Mouse (Mus musculus) ZHBTc4 (cell line): ENCODE data around the gene Calr4.
A peak's percentile ranks its signal among the peaks of the same experiment; 100 is the strongest.

ENCODE experiments used
- DNase-seq: peaks from one replicate; pipeline ENCODE4 v3.0.0-alpha.2; 2011; ENCODE audit warnings: low read depth, low spot score

Gene Calr4

DNA sequence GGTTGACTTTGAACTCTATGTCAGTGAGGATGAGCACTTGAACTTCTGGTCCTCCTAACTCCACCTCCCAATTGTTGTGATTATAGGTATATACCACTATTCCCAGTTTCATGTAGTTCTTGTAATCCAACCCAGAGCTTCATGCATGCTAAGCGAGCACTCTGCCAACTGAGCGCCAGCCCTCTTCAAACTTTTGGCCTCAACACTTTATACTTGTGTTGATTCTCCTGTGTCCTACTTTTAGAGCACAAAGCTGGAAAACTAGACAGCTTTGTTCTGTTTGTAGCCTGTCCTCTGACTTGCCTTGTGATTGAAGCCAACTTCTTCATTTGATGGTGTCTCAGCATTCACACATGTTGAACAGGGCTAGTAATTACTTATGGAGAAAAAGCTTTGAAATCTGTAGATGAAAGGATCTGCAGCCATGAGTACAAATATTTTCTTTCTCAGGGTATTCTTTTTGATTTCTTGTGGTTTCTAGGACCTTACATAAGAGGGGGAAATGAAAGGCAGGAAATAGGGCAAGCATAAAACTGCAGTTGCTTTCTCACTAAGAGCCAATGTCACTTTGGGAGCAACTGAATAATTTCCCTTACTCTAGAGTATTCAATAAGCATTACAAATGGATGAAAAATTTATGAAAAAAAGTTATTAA is 39.4 kb downstream of the Calr4 start:
- no peak for DNase-seq

DNA sequence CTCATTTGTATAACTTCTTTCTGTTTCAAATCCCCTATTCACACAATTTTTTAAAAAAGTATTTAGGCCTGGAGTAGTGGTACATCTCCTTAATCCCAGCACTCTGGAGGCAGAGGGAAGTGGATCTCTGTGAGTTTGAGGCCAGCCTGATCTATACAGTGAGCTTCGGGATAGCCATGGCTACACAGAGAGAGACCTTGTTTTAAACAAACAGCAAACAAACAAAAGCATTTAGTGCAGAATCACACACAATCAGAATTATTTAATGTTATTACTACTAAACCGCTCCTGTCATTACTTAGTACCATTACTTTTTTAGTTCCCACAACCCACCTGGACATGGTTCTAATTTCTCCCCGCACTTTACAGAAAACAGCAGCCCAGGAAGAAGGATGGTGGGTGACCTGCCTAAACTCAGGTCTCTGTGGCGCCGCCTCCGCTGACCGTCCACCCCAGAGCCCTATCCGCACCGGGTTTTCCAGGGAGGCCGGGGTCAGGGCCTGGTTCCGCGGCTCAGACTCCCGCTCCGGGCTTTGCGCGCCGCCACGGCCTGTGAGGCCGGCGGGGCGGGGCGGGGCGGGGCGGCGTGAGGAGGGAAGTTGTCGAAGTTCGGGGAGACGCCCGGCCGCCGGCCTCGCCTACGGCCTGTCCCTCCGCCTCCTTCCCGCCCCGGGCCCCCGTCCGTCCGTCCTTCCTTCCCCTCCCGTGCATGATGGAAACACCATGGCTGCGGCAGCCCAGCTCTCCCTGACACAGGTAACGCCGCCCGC is 45.6 kb downstream of the Calr4 start, which contains the start of gene Eps15:
Gene Eps15 (plus strand): TSS at position 580 of the 770 bp plus-strand sequence.
- DNase-seq, result peak; percentile 96

DNA sequence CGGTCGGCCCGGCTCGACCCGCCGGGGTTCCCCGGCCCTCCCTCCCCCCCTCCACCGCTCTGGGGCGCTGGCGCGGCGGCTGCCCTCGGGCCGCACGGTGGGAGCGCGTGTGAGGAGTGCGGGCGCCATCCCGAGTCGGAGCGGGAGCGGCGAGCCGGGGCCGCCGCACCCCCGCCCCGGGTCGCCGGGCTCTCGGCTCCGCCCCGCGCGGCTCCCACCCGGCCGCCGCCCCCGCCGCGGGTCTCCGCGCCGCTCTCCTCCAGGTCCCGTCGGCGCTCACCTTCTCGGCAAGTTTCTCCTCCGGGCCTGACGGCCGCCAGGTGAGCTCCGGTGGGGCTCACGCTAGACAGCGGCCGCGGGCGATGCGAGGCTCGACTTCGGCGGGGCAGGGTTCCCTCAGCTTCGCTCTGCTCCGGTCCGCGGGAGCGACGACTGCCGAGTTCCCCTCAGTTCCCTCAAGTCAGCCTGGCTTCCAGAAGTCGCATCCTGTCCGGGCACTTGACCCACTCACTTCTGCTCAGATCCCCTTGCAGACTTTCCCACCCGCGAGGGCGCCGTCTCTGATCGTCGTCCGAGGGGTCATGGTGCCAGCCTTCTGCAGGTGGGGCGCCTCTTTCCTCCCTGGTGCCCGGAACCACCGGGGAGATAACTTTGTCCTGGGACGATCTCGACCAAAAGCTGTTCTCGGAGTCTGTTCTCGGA is 46.3 kb downstream of the Calr4 start:
- DNase-seq, result peak; percentile 53

DNA sequence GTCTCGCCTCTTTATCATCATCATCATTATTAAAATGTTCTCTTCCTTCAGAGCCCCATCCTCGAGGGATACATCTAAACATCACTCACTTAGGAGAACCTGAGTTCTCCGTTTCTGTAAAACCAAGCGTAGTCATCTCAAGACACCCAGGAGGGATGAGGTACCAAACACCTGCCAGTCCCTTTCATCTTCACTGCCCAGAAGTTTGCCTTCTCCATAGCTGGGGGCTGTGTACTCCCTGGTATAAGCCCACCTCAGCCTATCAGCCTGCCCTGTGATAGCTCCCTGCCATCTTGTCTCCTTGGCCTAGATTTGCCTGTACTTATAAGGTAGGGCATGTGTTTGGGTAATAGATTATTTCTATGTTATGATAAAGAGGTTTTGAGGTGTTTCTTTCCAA is 46.9 kb downstream of the Calr4 start:
- DNase-seq, result no peak

DNA sequence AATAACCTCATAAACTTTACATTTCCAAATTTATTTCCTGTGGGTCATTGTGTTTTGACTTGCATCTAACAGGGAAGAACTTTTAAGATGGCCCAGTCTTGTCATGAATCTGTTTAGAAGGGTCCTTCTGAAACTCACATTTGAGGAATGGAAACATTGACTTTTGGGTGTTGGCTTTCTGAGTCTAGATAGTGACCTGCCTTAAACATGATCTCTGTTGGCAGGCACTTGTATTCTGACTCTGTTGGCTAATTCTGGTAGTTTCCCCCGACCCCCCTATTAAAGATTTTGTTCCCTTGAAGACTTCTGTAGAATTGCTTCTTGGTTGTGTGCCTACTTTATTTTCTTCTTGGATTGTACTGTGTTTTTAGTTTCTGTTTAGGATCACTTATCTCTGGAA is 47.7 kb downstream of the Calr4 start:
- no peak for DNase-seq

DNA sequence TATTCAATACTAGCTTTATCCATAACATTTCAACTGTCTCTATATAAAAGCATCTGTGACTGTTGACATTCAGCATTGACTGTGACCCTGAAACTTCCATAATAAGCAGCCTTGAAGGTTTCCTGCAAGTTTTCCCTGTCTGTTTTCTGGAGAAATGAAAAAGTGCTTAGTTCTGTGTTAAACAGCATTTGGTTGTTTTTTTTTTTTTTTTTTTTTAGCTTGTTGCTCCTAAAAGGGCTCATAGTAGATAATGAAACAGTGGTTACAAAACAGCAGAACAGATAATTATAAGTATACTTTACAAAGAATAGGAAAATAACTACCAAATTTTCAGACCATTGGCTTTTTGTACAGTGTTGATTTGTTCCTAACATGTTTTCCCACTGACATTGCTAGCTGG is 60.3 kb downstream of the Calr4 start:
- DNase-seq, result no peak

DNA sequence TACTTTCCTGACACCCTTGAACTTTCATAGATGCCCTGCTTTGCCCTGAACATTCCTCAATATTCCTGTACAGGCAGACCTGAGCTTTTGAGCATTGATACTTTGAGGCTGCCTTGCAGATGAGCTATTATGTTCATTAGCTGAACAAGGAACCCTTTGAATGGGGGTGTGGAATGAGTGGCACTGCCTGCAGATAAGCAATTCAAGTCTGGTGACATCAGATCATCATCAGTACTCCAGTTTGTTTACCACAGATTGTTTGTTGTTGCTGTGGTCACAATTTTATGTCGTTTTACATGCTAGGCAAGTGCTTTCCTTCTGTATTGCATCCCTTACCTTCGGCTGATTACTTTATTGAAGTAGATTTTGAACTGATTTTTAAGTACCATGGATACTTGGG is 62.2 kb downstream of the Calr4 start:
- DNase-seq, result no peak

DNA sequence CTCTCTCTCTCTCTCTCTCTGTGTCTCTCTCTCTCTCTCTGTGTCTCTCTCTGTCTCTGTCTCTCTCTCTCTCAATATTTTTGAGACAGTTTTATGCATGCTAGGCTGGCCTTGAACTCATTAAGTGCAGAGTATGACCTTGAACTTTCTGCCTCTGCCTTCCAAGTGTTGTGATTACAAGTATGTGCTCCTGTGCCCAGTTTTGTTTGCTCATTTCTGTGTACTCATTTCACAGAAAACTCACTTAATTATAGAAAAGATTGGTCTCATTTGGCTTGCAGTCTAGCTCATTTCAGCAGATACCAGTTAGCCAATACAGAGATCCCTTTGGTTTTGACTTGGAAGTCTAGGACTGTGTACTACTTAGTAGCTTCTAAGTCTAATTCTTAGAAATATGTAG is 64.9 kb downstream of the Calr4 start:
- DNase-seq, result no peak
